Mouse (Mus musculus): ENCODE data around the gene Cdk19.

- TF ChIP-seq CTCF (conservative IDR thresholded peaks at IDR 0.05; ENCODE audit: insufficient read depth, insufficient read length, low read depth, low read length) (no peak), POLR2A (IDR thresholded peaks at IDR 0.05; ENCODE audit: low read depth, low read length) (no peak)
Observed at GRCm38 (mm10) chr10:40497301-40498041, 158.1 kb downstream of the Cdk19 start.

Data from kidney, adult 2 months (tissue).